Mouse (Mus musculus) C2C12 (cell line): ENCODE results near the gene Stap1. TPM values are rescaled to one million over a fixed set of nuclear protein-coding genes. Genes with fewer than 3 reads are reported as not detected.

Experiments
- polyA plus RNA-seq: library from polyadenylated mRNA; unstranded; fragments of >200 nt; fragmentation: generic; extraction: Trizol; gene quantifications from one replicate; pipeline ENCODE4 v1.2.1, GENCODE M21; 2012; ENCODE audit warnings: missing spikeins

Gene Stap1
- polyA plus RNA-seq, 1 experiment = 0.01 TPM

Other genes starting within 250 kb of the Stap1 start
- 5.1 TPM for gene Cenpc1, start 6.2 kb upstream of the Stap1 start, polyA plus RNA-seq
- gene Uba6, start 101.1 kb downstream of the Stap1 start, polyA plus RNA-seq = 2.9 TPM
- not detected for gene Gnrhr, start 126.2 kb downstream of the Stap1 start, polyA plus RNA-seq
- gene Tmprss11c, start 217.6 kb downstream of the Stap1 start, polyA plus RNA-seq = not detected